In the genomic region with DNA sequence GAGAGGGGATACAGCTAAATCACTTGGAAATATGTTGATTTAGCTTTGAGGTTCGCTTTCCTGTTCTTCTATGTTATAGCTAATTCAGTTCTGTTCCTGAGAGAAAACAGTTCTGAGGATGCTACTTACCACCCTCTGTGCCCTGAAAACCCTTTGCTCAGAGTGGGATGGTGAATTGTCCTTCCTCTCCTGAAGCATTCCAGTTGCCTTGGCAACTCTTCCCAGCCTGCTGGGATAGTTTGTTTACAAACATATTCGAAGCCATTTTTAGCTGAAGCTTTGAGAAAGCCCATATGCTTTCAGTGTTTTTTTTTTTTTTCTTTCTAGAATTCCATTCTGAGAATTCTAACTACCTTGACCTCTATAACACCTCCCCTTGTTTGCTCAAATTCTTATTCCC, we compare ENCODE assay signal across 22 mouse cellular contexts.
DNase-seq lines count a peak whose midpoint lies in the region; ATAC-seq lines count a peak whose summit lies in the region.
"Had no signal": no experiment of that assay in that cellular context is flagged by ENCODE, and none has a peak within 500 bp of the region (broad histone marks: within the 10 kb centered on the region; RNA-seq: fewer than 3 reads in every experiment).

No protein-coding gene starts in this region.

- 37% methylated on average over 2 of the region's 2 CpGs for WGBS in hindbrain, embryonic 14.5 days
- 41% methylated on average over 2 of the region's 2 CpGs for WGBS in hindbrain, embryonic 11.5 days
- WGBS in midbrain, embryonic 12.5 days = 39% methylated on average over 2 of the region's 2 CpGs
- WGBS in midbrain, embryonic 13.5 days = 42% methylated on average over 2 of the region's 2 CpGs

- no peaks in the 10 kb centered on the region for H3K36me3 ChIP-seq in hindbrain, embryonic 14.5 days (replicated peaks; ENCODE audit: control insufficient read depth, insufficient read depth)
- no peaks in the 10 kb centered on the region for H3K36me3 ChIP-seq in hindbrain, embryonic 11.5 days (ENCODE audit: control insufficient read depth, insufficient read depth, low read length)
- H3K36me3 ChIP-seq in midbrain, embryonic 12.5 days = no peaks in the 10 kb centered on the region
- H3K36me3 ChIP-seq in midbrain, embryonic 13.5 days = no peaks in the 10 kb centered on the region
- H3K36me3 ChIP-seq: heart, embryonic 15.5 days; kidney, embryonic 15.5 days; limb, embryonic 13.5 days; liver, embryonic 12.5 days; neural tube, embryonic 15.5 days had no signal

- H3K4me2 ChIP-seq in hindbrain, embryonic 14.5 days (replicated peaks) = no peak overlapping the region
- no peak overlapping the region for H3K4me2 ChIP-seq in hindbrain, embryonic 11.5 days (replicated peaks; ENCODE audit: low read depth, low read length)
- no peak overlapping the region for H3K4me2 ChIP-seq in midbrain, embryonic 12.5 days (replicated peaks)
- H3K4me2 ChIP-seq in midbrain, embryonic 13.5 days (replicated peaks) = no peak overlapping the region
- H3K4me2 ChIP-seq: heart, embryonic 15.5 days; kidney, embryonic 15.5 days; limb, embryonic 13.5 days; liver, embryonic 12.5 days; neural tube, embryonic 15.5 days had no signal

- DNase-seq in cerebellum, postnatal 25 days = peak; percentile 15 to 36
- DNase-seq in cerebellum, adult 11-12 months = no peak
- DNase-seq in hindbrain, embryonic 14.5 days (ENCODE audit: low spot score) = no peak
- no peak for DNase-seq in hindbrain, embryonic 11.5 days (ENCODE audit: low spot score)
- peak; percentile 12 for DNase-seq in R1 (ENCODE audit: low read depth, low spot score)
- no peak for DNase-seq in MN1 (ENCODE audit: low spot score)
- DNase-seq: adrenal gland, postnatal 25 days; cerebellum, adult 18-20 months; heart, postnatal 36 days; kidney, adult 11 months; layer of hippocampus, adult 9-11 months; lung, adult 2 months; right cerebral cortex, postnatal 4 days; thymus, adult 18-20 months; thymus, postnatal 36 days had no signal

- no peaks in the 10 kb centered on the region for H3K27me3 ChIP-seq in hindbrain, embryonic 14.5 days (ENCODE audit: control insufficient read depth, insufficient read depth, low read length)
- H3K27me3 ChIP-seq in hindbrain, embryonic 11.5 days (ENCODE audit: control insufficient read depth, insufficient read depth, low read length) = no peaks in the 10 kb centered on the region
- H3K27me3 ChIP-seq in midbrain, embryonic 12.5 days = no peaks in the 10 kb centered on the region
- H3K27me3 ChIP-seq in midbrain, embryonic 13.5 days = no peaks in the 10 kb centered on the region
- H3K27me3 ChIP-seq: heart, embryonic 15.5 days; kidney, embryonic 15.5 days; limb, embryonic 13.5 days; liver, embryonic 12.5 days; neural tube, embryonic 15.5 days had no signal

- 0 out of 2 replicates have a peak, but pooled peaks cover 9% of the 10 kb centered on the region for H3K4me1 ChIP-seq in hindbrain, embryonic 14.5 days (replicated peaks; ENCODE audit: control insufficient read depth, insufficient read depth, low read length)
- H3K4me1 ChIP-seq in hindbrain, embryonic 11.5 days (replicated peaks; ENCODE audit: control insufficient read depth, insufficient read depth, low read length) = peaks cover 7% of the 10 kb centered on the region; the same call in 1 of the 2 replicates
- H3K4me1 ChIP-seq in midbrain, embryonic 12.5 days = peaks cover 23% of the 10 kb centered on the region
- H3K4me1 ChIP-seq in midbrain, embryonic 13.5 days (replicated peaks) = peaks cover 20% of the 10 kb centered on the region
- H3K4me1 ChIP-seq: heart, embryonic 15.5 days; kidney, embryonic 15.5 days; limb, embryonic 13.5 days; liver, embryonic 12.5 days had no signal

- H3K9me3 ChIP-seq in hindbrain, embryonic 14.5 days (ENCODE audit: control insufficient read depth, low read length) = no peaks in the 10 kb centered on the region
- H3K9me3 ChIP-seq in hindbrain, embryonic 11.5 days (ENCODE audit: control insufficient read depth, low read length) = no peaks in the 10 kb centered on the region
- no peaks in the 10 kb centered on the region for H3K9me3 ChIP-seq in midbrain, embryonic 12.5 days
- H3K9me3 ChIP-seq in midbrain, embryonic 13.5 days = no peaks in the 10 kb centered on the region
- H3K9me3 ChIP-seq: heart, embryonic 15.5 days; kidney, embryonic 15.5 days; limb, embryonic 13.5 days; liver, embryonic 12.5 days; neural tube, embryonic 15.5 days had no signal

- no peak overlapping the region for H3K27ac ChIP-seq in hindbrain, embryonic 14.5 days
- H3K27ac ChIP-seq in hindbrain, embryonic 11.5 days (ENCODE audit: low read depth, low read length) = no peak overlapping the region
- 0 out of 2 replicates have a peak overlapping the region, but pooled peaks have one; percentile 30 for H3K27ac ChIP-seq in midbrain, embryonic 12.5 days (replicated peaks)
- H3K27ac ChIP-seq in midbrain, embryonic 13.5 days = no peak overlapping the region
- H3K27ac ChIP-seq: heart, embryonic 15.5 days; kidney, embryonic 15.5 days; limb, embryonic 13.5 days; liver, embryonic 12.5 days; neural tube, embryonic 15.5 days had no signal

- H3K9ac ChIP-seq in hindbrain, embryonic 14.5 days = no peak overlapping the region
- no peak overlapping the region for H3K9ac ChIP-seq in hindbrain, embryonic 11.5 days (ENCODE audit: low read depth, low read length)
- H3K9ac ChIP-seq in midbrain, embryonic 12.5 days (replicated peaks) = no peak overlapping the region
- H3K9ac ChIP-seq in midbrain, embryonic 13.5 days (replicated peaks) = no peak overlapping the region
- H3K9ac ChIP-seq: heart, embryonic 15.5 days; kidney, embryonic 15.5 days; limb, embryonic 13.5 days; liver, embryonic 12.5 days; neural tube, embryonic 15.5 days had no signal

- no peak overlapping the region for H3K4me3 ChIP-seq in hindbrain, embryonic 14.5 days (replicated peaks; ENCODE audit: low read length)
- H3K4me3 ChIP-seq in hindbrain, embryonic 11.5 days (ENCODE audit: low read depth, low read length) = no peak overlapping the region
- no peak overlapping the region for H3K4me3 ChIP-seq in midbrain, embryonic 12.5 days
- no peak overlapping the region for H3K4me3 ChIP-seq in midbrain, embryonic 13.5 days (replicated peaks)
- H3K4me3 ChIP-seq: heart, embryonic 15.5 days; kidney, embryonic 15.5 days; limb, embryonic 13.5 days; liver, embryonic 12.5 days; neural tube, embryonic 15.5 days had no signal

- ATAC-seq in hindbrain, embryonic 14.5 days (ENCODE audit: low FRiP score) = peak; percentile 51; the same call in 1 of the 2 replicates
- ATAC-seq in hindbrain, embryonic 11.5 days (ENCODE audit: low FRiP score) = no peak
- no peak for ATAC-seq in midbrain, embryonic 12.5 days (ENCODE audit: low FRiP score, low read depth)
- ATAC-seq in midbrain, embryonic 13.5 days = no peak
- ATAC-seq: liver, embryonic 12.5 days had no signal

Comparison
In these comparisons a context has a peak if more than half of its experiments do, and no peak if none do; other contexts are left out.
1. DNase-seq: peak in cerebellum, postnatal 25 days (2 of 2) and R1 (single experiment); none in cerebellum, adult 11-12 months (single experiment), hindbrain, embryonic 14.5 days (single experiment), hindbrain, embryonic 11.5 days (single experiment) and MN1 (single experiment).